Mouse (Mus musculus): ENCODE results near the gene Sord. TPM values are rescaled to one million over a fixed set of nuclear protein-coding genes. Genes with fewer than 3 reads are reported as not detected.

Gene Sord
- polyA plus RNA-seq, 1 experiment from 2014 or later, result 34.2 TPM

GRCm38 (mm10) chr2:122305097-122305892, 70.7 kb downstream of the Sord start:
- DNase-seq (ENCODE audit: low spot score, missing footprints), result no peak
- H3K27ac ChIP-seq (ENCODE audit: low read depth, low read length), result no peak overlapping the region
- peaks cover 3% of the 10 kb centered on the region; the same call in 1 of the 2 replicates for H3K4me1 ChIP-seq (ENCODE audit: control insufficient read depth, insufficient read depth, low read length)
- 83% methylated on average over 16 of the region's 16 CpGs for WGBS
- H3K9me3 ChIP-seq (ENCODE audit: control insufficient read depth, low read length), result no peaks in the 10 kb centered on the region
- H3K4me2 ChIP-seq, result no peak overlapping the region
- no peaks in the 10 kb centered on the region for H3K36me3 ChIP-seq (ENCODE audit: control insufficient read depth, insufficient read depth, low read length)
- ATAC-seq (ENCODE audit: low FRiP score), result no peak
- no peak overlapping the region for H3K9ac ChIP-seq (ENCODE audit: low read length)
- H3K27me3 ChIP-seq (ENCODE audit: control insufficient read depth, insufficient read depth, low read length), result peaks cover 26% of the 10 kb centered on the region
- H3K4me3 ChIP-seq (ENCODE audit: low read depth, low read length), result no peak overlapping the region

GRCm38 (mm10) chr2:122306184-122306583, 71.6 kb downstream of the Sord start:
- H3K9me3 ChIP-seq (ENCODE audit: control insufficient read depth, low read length), result no peaks in the 10 kb centered on the region
- H3K4me1 ChIP-seq (ENCODE audit: control insufficient read depth, insufficient read depth, low read length), result peaks cover 2% of the 10 kb centered on the region; the same call in 1 of the 2 replicates
- H3K4me2 ChIP-seq, result no peak overlapping the region
- DNase-seq (ENCODE audit: low spot score, missing footprints) (no peak), ATAC-seq (ENCODE audit: low FRiP score) (no peak)
- no peak overlapping the region for H3K27ac ChIP-seq (ENCODE audit: low read depth, low read length)
- no peaks in the 10 kb centered on the region for H3K36me3 ChIP-seq (ENCODE audit: control insufficient read depth, insufficient read depth, low read length)
- no peak overlapping the region for H3K4me3 ChIP-seq (ENCODE audit: low read depth, low read length)
- H3K27me3 ChIP-seq (ENCODE audit: control insufficient read depth, insufficient read depth, low read length), result peaks cover 17% of the 10 kb centered on the region
- 73% methylated on average over 4 of the region's 4 CpGs for WGBS
- H3K9ac ChIP-seq (ENCODE audit: low read length), result no peak overlapping the region

- H3K4me1 ChIP-seq (ENCODE audit: control insufficient read depth, insufficient read depth, low read length), result peaks cover 6% of the 10 kb centered on the region; the same call in 1 of the 2 replicates
- no peaks in the 10 kb centered on the region for H3K36me3 ChIP-seq (ENCODE audit: control insufficient read depth, insufficient read depth, low read length)
- no peaks in the 10 kb centered on the region for H3K9me3 ChIP-seq (ENCODE audit: control insufficient read depth, low read length)
- ATAC-seq (ENCODE audit: low FRiP score) (no peak), DNase-seq (ENCODE audit: low spot score, missing footprints) (no peak)
- 52% methylated on average over 3 of the region's 3 CpGs for WGBS
- no peak overlapping the region for H3K4me3 ChIP-seq (ENCODE audit: low read depth, low read length)
- H3K27me3 ChIP-seq (ENCODE audit: control insufficient read depth, insufficient read depth, low read length), result peaks cover 18% of the 10 kb centered on the region
- no peak overlapping the region for H3K27ac ChIP-seq (ENCODE audit: low read depth, low read length)
- no peak overlapping the region for H3K9ac ChIP-seq (ENCODE audit: low read length)
- no peak overlapping the region for H3K4me2 ChIP-seq
These were observed 75.1 kb downstream of the Sord start for GRCm38 (mm10) chr2:122309647-122310046.

GRCm38 (mm10) chr2:122311561-122311960, 77.0 kb downstream of the Sord start:
- peaks cover 20% of the 10 kb centered on the region for H3K27me3 ChIP-seq (ENCODE audit: control insufficient read depth, insufficient read depth, low read length)

GRCm38 (mm10) chr2:122312722-122313417, 78.3 kb downstream of the Sord start:
- Histone ChIP-seq H3K9me3 (ENCODE audit: control insufficient read depth, low read length) (no peaks in the 10 kb centered on the region), H3K27ac (ENCODE audit: low read depth, low read length) (no peak overlapping the region), H3K4me3 (ENCODE audit: low read depth, low read length) (no peak overlapping the region), H3K27me3 (ENCODE audit: control insufficient read depth, insufficient read depth, low read length) (peaks cover 20% of the 10 kb centered on the region), H3K4me1 (ENCODE audit: control insufficient read depth, insufficient read depth, low read length) (peaks cover 6% of the 10 kb centered on the region; the same call in 1 of the 2 replicates), H3K9ac (ENCODE audit: low read length) (no peak overlapping the region), H3K36me3 (ENCODE audit: control insufficient read depth, insufficient read depth, low read length) (no peaks in the 10 kb centered on the region), H3K4me2 (peak overlapping the region; percentile 7; the same call in 1 of the 2 replicates)
- DNase-seq (ENCODE audit: low spot score, missing footprints), result peak; percentile 99
- peak; percentile 58 for ATAC-seq (ENCODE audit: low FRiP score)
- WGBS, result 4% methylated on average over 27 of the region's 27 CpGs

More at GRCm38 (mm10) chr2:122311561-122311960, 77.0 kb downstream of the Sord start:
- Histone ChIP-seq H3K9me3 (ENCODE audit: control insufficient read depth, low read length) (no peaks in the 10 kb centered on the region), H3K4me2 (no peak overlapping the region), H3K36me3 (ENCODE audit: control insufficient read depth, insufficient read depth, low read length) (no peaks in the 10 kb centered on the region), H3K4me1 (ENCODE audit: control insufficient read depth, insufficient read depth, low read length) (peaks cover 6% of the 10 kb centered on the region; the same call in 1 of the 2 replicates), H3K27ac (ENCODE audit: low read depth, low read length) (no peak overlapping the region), H3K4me3 (ENCODE audit: low read depth, low read length) (no peak overlapping the region), H3K9ac (ENCODE audit: low read length) (no peak overlapping the region)
- DNase-seq (ENCODE audit: low spot score, missing footprints) (peak; percentile 82), ATAC-seq (ENCODE audit: low FRiP score) (0 out of 2 replicates have a peak, but pooled peaks have one; percentile 18)
- 40% methylated on average over 2 of the region's 2 CpGs for WGBS

- DNase-seq (ENCODE audit: low spot score, missing footprints), result peak; percentile 88
- H3K9me3 ChIP-seq (ENCODE audit: control insufficient read depth, low read length), result no peaks in the 10 kb centered on the region
- ATAC-seq (ENCODE audit: low FRiP score), result peak; percentile 37; the same call in 1 of the 2 replicates
- no peak within 1 kb of the TSS for H3K9ac ChIP-seq (ENCODE audit: low read length)
- no peak within 1 kb of the TSS for H3K4me3 ChIP-seq (ENCODE audit: low read depth, low read length)
- no peaks in the 10 kb centered on the region for H3K36me3 ChIP-seq (ENCODE audit: control insufficient read depth, insufficient read depth, low read length)
- H3K27ac ChIP-seq (ENCODE audit: low read depth, low read length), result no peak within 1 kb of the TSS
- 4% methylated on average over 24 of the region's 24 CpGs for WGBS
- H3K27me3 ChIP-seq (ENCODE audit: control insufficient read depth, insufficient read depth, low read length), result peaks cover 20% of the 10 kb centered on the region
- peaks cover 6% of the 10 kb centered on the region; the same call in 1 of the 2 replicates for H3K4me1 ChIP-seq (ENCODE audit: control insufficient read depth, insufficient read depth, low read length)
- peak within 1 kb of the TSS; percentile 7; the same call in 1 of the 2 replicates for H3K4me2 ChIP-seq
These were observed 79.0 kb downstream of the Sord start, which contains the start of gene Duoxa1 for GRCm38 (mm10) chr2:122313536-122313935. Gene Duoxa1 (minus strand): TSS chr2:122313730.

Other genes starting within 250 kb of the Sord start
- 13.2 and 14.3 TPM in 2 replicates for gene Eif3j1, start 206.2 kb upstream of the Sord start, polyA plus RNA-seq (2014; fragmentation: Nextera tagmentation; extraction: Ambion mirVana)
- 11.1 and 11.9 TPM in 2 replicates for gene Spg11, start 116.4 kb upstream of the Sord start, polyA plus RNA-seq (2014; fragmentation: Nextera tagmentation; extraction: Ambion mirVana)
- gene B2m, start 87.1 kb upstream of the Sord start, polyA plus RNA-seq (2014; fragmentation: Nextera tagmentation; extraction: Ambion mirVana), result 124 and 131 TPM in 2 replicates
- gene Trim69, start 74.0 kb upstream of the Sord start, polyA plus RNA-seq (2014; fragmentation: Nextera tagmentation; extraction: Ambion mirVana), result not detected in 2 replicates
- gene Patl2, start 48.6 kb upstream of the Sord start, polyA plus RNA-seq (2014; fragmentation: Nextera tagmentation; extraction: Ambion mirVana), result not detected in 2 replicates
- not detected in 2 replicates for gene Terb2, start 48.5 kb upstream of the Sord start, polyA plus RNA-seq (2014; fragmentation: Nextera tagmentation; extraction: Ambion mirVana)
- gene Duox2, start 63.7 kb downstream of the Sord start, polyA plus RNA-seq (2014; fragmentation: Nextera tagmentation; extraction: Ambion mirVana), result 0.03 TPM in 1 of 2 replicates, not detected in the other
- gene Duoxa2, start 64.2 kb downstream of the Sord start, polyA plus RNA-seq (2014; fragmentation: Nextera tagmentation; extraction: Ambion mirVana), result not detected in 2 replicates
- gene Duoxa1, start 79.0 kb downstream of the Sord start, polyA plus RNA-seq (2014; fragmentation: Nextera tagmentation; extraction: Ambion mirVana), result not detected in 2 replicates
- gene Duox1, start 80.9 kb downstream of the Sord start, polyA plus RNA-seq (2014; fragmentation: Nextera tagmentation; extraction: Ambion mirVana), result 0.04 TPM in 1 of 2 replicates, not detected in the other
- 6.7 and 9.2 TPM in 2 replicates for gene Shf, start 134.4 kb downstream of the Sord start, polyA plus RNA-seq (2014; fragmentation: Nextera tagmentation; extraction: Ambion mirVana)
- 0.22 TPM in 1 of 2 replicates, not detected in the other for gene Slc28a2, start 191.7 kb downstream of the Sord start, polyA plus RNA-seq (2014; fragmentation: Nextera tagmentation; extraction: Ambion mirVana)